Mouse (Mus musculus) natural killer cell, adult 2 months (primary cell): Measurements from ENCODE around the gene Fndc7.
"Not testable (repeated sequence)": the region's sequence is repeated elsewhere in the genome, so short reads cannot be mapped to it uniquely, and the experiment has no call there.

Experiments
- DNase-seq, 2 experiments: peaks; one replicate each; pipeline ENCODE4 v3.0.0; 2022; ENCODE audit warnings: low spot score in 2 of 2

Fndc7 gene

GRCm38 (mm10) chr3:108887618-108887975 is 2.2 kb downstream of the Fndc7 start:
- no peak for DNase-seq

- no peak for DNase-seq
Measured at GRCm38 (mm10) chr3:108886934-108887617, 2.7 kb downstream of the Fndc7 start.

- DNase-seq, result no peak
Measured at GRCm38 (mm10) chr3:108885686-108886530, 3.9 kb downstream of the Fndc7 start.

- no peak for DNase-seq
Measured at GRCm38 (mm10) chr3:108884706-108885289, 5.0 kb downstream of the Fndc7 start.

GRCm38 (mm10) chr3:108883067-108883466 is 6.7 kb downstream of the Fndc7 start:
- DNase-seq, result no peak

GRCm38 (mm10) chr3:108881873-108882272 is 7.9 kb downstream of the Fndc7 start:
- not testable (repeated sequence) for DNase-seq

- peak; percentile 57 to 61 for DNase-seq
Measured at GRCm38 (mm10) chr3:108880544-108881507, 9.0 kb downstream of the Fndc7 start.

GRCm38 (mm10) chr3:108879836-108880435 is 9.9 kb downstream of the Fndc7 start:
- no peak for DNase-seq

- no peak for DNase-seq
Measured at GRCm38 (mm10) chr3:108879129-108879528, 10.7 kb downstream of the Fndc7 start.

GRCm38 (mm10) chr3:108870631-108871030 is 19.2 kb downstream of the Fndc7 start:
- no peak for DNase-seq

- no peak for DNase-seq
Measured at GRCm38 (mm10) chr3:108867449-108867848, 22.4 kb downstream of the Fndc7 start.

- DNase-seq, result peak in 1 of 2 experiments; percentile 27
Measured at GRCm38 (mm10) chr3:108865676-108866075, 24.1 kb downstream of the Fndc7 start.

- DNase-seq, result no peak
Measured at GRCm38 (mm10) chr3:108865129-108865528, 24.7 kb downstream of the Fndc7 start.

GRCm38 (mm10) chr3:108863091-108863490 is 26.7 kb downstream of the Fndc7 start:
- DNase-seq, result no peak

GRCm38 (mm10) chr3:108862282-108862681 is 27.5 kb downstream of the Fndc7 start:
- DNase-seq, result not testable (repeated sequence)

- no peak for DNase-seq
Measured at GRCm38 (mm10) chr3:108860786-108861185, 29.0 kb downstream of the Fndc7 start.

GRCm38 (mm10) chr3:108858231-108858770 is 31.5 kb downstream of the Fndc7 start:
- DNase-seq, result no peak

GRCm38 (mm10) chr3:108857714-108858113 is 32.1 kb downstream of the Fndc7 start:
- DNase-seq, result no peak

- DNase-seq, result no peak
Measured at GRCm38 (mm10) chr3:108857124-108857470, 32.7 kb downstream of the Fndc7 start.

- DNase-seq, result peak in 1 of 2 experiments; percentile 37
Measured at GRCm38 (mm10) chr3:108856386-108857123, 33.3 kb downstream of the Fndc7 start.
